Mouse (Mus musculus) ES-E14 (cell line): ENCODE measurements around the gene Cldn19.

ENCODE experiments used
- CHD2 ChIP-seq: IDR thresholded peaks from 2 replicates; pipeline ENCODE4 v1.6.1; 2014; ENCODE audit warnings: mild to moderate bottlenecking, low read depth, low read length, inconsistent platforms
- ZNF384 ChIP-seq: IDR thresholded peaks from 2 replicates; pipeline ENCODE4 v1.6.1; 2012; ENCODE audit warnings: low read depth, low read length, inconsistent platforms

DNA sequence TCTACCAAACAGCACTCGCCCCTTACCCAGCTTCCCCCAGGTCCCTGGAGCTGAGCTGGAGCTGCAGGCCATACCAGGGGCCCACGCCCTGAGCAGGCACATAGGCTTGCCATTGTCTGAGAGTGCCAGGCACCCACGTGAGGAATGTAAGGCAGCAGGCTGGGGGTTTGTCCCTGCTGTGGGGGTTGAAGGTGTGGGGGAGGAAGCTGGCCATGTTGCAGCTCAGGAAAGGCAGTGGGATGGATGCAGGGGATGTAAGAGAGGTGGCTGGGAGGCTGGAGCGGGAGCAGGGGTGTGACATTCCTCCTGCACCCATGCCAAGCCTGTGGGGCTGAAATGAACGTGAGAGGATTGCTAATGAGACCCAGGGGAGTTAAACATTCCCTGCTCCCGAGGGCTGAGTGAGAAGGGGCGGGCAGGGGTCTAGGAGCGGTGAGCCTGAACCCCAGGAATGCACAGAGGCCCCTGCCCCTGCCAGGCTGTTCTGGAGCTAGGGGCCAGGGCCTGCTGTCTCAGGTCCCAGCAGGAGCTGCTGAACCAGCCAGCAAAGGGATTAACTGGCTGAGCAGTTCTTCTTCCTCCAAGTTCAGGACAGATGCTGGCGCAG lies 1.1 kb upstream of the Cldn19 start:
- TF ChIP-seq ZNF384: no peak
- TF ChIP-seq CHD2: no peak
